Mouse (Mus musculus) heart, postnatal 0 days (tissue): ENCODE data around the gene Nampt.

Experiments used
- CTCF ChIP-seq: IDR thresholded peaks from 2 replicates; pipeline ENCODE4 v1.5.1; 2016; ENCODE audit warnings: antibody characterized with exemption, control low read depth, low read depth
- EP300 ChIP-seq: IDR thresholded peaks from 2 replicates; pipeline ENCODE4 v1.6.1; 2016; ENCODE audit warnings: antibody characterized with exemption, low read depth

GRCm38 (mm10) chr12:32901005-32901404 lies 81.7 kb downstream of the Nampt start:
- TF ChIP-seq CTCF: no peak
- no peak for TF ChIP-seq EP300
